Mouse (Mus musculus): ENCODE measurements around the gene Exoc6b.

- TF ChIP-seq POLR2A (IDR thresholded peaks at IDR 0.05; ENCODE audit: control insufficient read depth, low read depth, low read length) (no peak), CTCF (IDR thresholded peaks at IDR 0.05; ENCODE audit: control insufficient read depth, insufficient read depth, insufficient replicate concordance, low read depth, low read length) (no peak)
These were observed 478.2 kb downstream of the Exoc6b start for GRCm38 (mm10) chr6:84590961-84591745.

Data from testis, adult 2 months (tissue).